Mouse (Mus musculus): ENCODE data around the gene Wdfy3.
"Not testable (repeated sequence)": the region's sequence is repeated elsewhere in the genome, so short reads cannot be mapped to it uniquely, and the experiment has no call there.

Wdfy3 gene

GRCm38 (mm10) chr5:101945731-101946130, 124.0 kb downstream of the Wdfy3 start:
- no peak for DNase-seq (ENCODE audit: low spot score)

DNA sequence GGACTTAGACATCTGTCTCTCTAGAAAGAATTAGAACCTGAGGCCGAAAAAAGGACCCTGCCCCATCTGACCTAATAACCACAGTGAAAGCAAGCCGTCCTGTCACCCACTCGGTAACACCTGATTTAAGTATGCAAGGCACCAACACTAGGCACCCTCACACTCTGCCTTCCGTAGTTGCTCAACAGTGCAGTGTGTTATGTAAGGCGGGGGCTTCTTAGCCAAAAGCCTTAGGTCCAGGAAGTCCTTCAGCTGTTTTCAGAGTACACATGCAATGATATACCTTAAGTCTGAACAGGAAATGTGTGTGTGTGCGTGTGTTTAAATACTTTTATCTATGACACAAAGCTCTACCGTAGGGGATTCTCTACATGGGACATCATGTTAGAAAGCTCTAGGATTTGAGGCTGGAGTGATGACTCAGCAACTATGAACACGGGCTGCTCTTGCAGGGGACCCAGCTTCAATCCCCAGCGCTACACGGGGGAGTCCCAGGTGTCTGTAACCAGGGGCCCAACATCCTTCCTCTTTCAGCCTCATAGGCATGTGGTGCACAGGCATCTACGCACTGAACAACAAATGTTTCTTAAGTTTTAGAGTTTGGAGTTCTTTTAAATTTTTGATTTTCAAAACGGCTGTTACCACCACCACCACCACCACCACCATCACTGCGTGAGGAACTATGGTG, 131.7 kb downstream of the Wdfy3 start:
- DNase-seq (ENCODE audit: low spot score) = no peak

GRCm38 (mm10) chr5:101937362-101937761, 132.4 kb downstream of the Wdfy3 start:
- no peak for DNase-seq (ENCODE audit: low spot score)

DNA sequence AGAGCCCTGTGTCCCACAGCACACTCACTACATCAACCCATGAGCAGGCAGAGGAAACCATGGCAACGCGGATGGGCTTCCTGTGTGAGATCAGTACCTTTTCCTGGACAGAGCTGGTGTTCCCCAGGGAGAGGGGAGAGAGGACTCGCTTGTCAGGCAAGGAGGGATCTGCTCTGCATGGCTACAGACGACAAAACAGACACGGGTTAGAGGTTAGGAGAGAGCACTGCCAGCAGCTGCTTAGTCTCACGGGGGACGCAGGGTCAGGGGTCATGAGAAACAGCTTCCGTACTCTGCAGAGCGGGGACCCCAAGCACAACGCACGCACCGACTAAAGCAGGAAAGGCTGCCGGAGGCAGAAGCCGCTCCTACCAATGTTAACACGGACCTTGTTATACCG, 133.8 kb downstream of the Wdfy3 start:
- no peak for DNase-seq (ENCODE audit: low spot score)

DNA sequence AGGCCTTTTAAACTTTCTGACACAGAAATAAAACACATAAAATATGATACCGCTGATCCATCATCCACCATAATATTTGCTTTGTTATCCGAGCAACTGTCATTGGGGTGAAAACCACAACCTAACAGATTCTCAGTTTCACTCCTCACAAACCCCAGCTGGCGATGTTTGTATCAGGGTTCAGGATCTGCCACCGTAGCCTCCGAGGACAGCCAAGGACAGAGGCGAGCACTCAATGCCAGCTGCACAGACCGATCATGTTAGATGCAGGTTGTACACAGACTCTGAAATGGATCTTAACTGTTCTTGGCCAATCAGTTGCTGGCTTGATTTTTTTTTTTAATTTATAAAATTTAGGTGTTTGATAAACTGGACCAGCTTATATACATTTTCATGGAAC, 135.1 kb downstream of the Wdfy3 start:
- no peak for DNase-seq (ENCODE audit: low spot score)

- no peak for DNase-seq (ENCODE audit: low spot score)
Observed at GRCm38 (mm10) chr5:101932971-101933810, 136.5 kb downstream of the Wdfy3 start.

- no peak for DNase-seq (ENCODE audit: low spot score)
Observed at GRCm38 (mm10) chr5:101931997-101932396, 137.7 kb downstream of the Wdfy3 start.

DNA sequence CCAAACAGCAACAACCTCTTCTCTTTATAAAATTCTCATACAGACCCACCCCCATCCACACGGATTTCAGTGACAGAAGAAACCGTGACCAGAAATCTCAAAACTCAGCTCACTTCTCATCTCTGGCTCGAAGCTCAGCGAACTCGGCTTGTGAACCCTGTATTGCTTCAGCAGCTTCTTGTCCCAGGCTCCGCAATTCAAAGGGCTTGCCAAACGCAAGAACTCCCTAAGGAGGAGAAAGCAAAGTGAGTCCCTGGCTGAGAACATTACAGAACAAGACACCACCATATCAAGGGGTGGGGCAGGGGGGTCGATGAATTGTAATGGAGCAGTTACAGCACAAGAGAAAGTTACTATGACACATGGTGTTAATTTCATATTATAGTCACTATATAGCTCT, 143.4 kb downstream of the Wdfy3 start:
- DNase-seq (ENCODE audit: low spot score) = no peak

- no peak for DNase-seq (ENCODE audit: low spot score)
Observed at GRCm38 (mm10) chr5:101923710-101924109, 146.0 kb downstream of the Wdfy3 start.

GRCm38 (mm10) chr5:101919559-101919958, 150.2 kb downstream of the Wdfy3 start:
- no peak for DNase-seq (ENCODE audit: low spot score)

GRCm38 (mm10) chr5:101909468-101909867, 160.3 kb downstream of the Wdfy3 start:
- DNase-seq (ENCODE audit: low spot score) = no peak

GRCm38 (mm10) chr5:101905624-101906023, 164.1 kb downstream of the Wdfy3 start:
- DNase-seq (ENCODE audit: low spot score) = no peak

GRCm38 (mm10) chr5:101904841-101905240, 164.9 kb downstream of the Wdfy3 start:
- DNase-seq (ENCODE audit: low spot score) = not testable (repeated sequence)

DNA sequence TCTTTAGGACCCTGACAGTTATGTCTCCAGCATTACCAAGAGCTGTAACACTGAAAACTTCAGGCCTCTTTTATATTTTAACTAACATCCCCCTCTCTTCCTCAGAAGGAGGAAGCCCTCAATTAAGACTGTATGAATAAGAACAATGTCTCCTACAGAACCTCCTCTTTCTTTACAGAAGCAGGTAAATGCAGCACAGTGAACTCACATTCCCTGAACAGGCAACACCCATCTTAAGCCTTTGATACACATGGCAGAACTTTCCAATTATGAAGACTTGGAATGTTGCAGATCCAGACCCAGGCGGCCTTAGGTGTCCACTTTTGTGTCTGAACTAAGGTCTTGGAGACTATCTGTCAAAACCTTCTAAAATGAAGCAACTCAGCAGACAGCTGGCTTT, 167.0 kb downstream of the Wdfy3 start:
- no peak for DNase-seq (ENCODE audit: low spot score)

DNA sequence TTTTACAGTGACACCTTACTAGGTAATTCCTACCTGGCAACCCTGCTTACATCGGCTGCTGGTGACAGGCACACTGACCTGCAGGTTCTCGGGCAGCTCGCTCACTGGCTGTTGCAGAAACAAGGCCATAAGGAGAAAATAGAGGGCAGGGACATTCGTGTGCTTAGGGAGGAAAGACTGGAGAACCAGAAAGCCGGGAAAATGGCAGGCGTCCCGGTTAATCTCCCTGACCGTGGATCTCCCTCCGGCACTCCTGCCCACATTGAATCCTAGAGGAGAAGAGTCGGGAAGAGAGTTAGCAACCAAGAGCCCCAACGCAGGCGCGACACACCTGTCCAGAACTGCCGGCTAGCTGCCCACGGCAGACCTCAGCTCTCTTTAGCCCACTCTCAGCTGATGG, 169.7 kb downstream of the Wdfy3 start:
- DNase-seq (ENCODE audit: low spot score) = no peak

DNA sequence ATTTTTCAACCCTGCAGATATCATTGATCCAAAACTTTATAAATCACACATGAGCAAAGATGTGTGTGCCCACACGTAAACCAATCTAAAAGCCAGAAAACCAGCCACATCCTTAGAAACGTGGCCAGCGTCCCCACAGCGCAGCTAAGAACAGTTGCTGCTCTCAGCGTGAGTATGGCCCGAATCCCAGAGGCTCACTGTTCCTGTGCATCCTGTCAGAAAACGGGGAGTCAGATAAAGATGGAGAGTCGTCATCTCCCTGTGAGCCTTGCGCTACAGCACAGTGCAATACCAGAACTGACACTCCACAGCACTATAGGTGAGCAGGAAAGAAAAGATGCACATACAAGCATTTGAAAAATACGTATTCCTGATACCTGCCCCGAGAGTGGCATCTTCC, 172.9 kb downstream of the Wdfy3 start:
- no peak for DNase-seq (ENCODE audit: low spot score)

GRCm38 (mm10) chr5:101895717-101896645, 173.7 kb downstream of the Wdfy3 start:
- no peak for DNase-seq (ENCODE audit: low spot score)

DNA sequence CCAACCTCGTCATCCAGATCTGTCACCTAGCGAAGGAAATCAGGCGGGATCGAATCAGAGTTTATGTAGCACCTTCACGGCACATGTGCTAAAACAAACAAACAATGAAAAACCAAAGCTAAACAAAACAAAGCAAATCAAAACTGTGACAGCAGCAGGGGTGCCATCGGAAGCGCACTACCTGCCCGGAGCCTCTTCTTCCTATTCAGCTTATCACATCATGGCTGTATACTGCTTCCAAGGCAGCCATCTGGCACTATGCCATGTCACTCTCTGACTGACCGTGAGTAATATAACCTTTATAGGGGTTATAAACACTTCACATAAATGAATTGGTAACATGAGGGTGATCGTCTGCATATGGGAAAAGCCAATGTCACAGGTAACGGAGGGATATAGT, 174.6 kb downstream of the Wdfy3 start:
- no peak for DNase-seq (ENCODE audit: low spot score)

GRCm38 (mm10) chr5:101893820-101894515, 175.8 kb downstream of the Wdfy3 start:
- DNase-seq (ENCODE audit: low spot score) = no peak

GRCm38 (mm10) chr5:101891694-101892416, 177.9 kb downstream of the Wdfy3 start:
- no peak for DNase-seq (ENCODE audit: low spot score)

DNA sequence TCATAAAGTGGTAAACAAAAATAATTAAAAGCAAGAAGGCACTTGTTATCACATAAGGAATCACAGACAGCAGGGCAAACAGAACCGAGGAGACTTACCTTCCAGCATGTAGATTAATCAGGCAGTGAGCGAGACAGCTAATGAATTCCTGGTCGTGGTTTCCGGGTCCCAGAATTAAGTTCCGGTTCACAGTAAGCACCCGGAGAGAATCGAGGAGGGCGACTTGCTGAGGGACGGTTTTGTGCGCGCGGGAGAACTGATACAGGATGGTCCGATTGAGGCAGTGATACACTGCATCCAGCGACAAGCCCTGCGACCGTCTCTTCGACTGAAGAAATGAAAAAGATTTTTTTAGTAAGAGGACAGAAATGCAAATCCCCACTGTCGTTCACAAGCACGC, 181.7 kb downstream of the Wdfy3 start:
- DNase-seq (ENCODE audit: low spot score) = no peak
